Mouse (Mus musculus): Measurements from ENCODE around the gene Pdcd5.

- no peak for TF ChIP-seq POLR2A (IDR thresholded peaks at IDR 0.05; ENCODE audit: borderline replicate concordance, low read depth, low read length)
- no peak for TF ChIP-seq CTCF (IDR thresholded peaks at IDR 0.05; ENCODE audit: low read depth, low read length)
Observed at GRCm38 (mm10) chr7:35636874-35637273, 10.4 kb downstream of the Pdcd5 start.

All from bone marrow macrophage, adult 2 months (primary cell).